Mouse (Mus musculus): ENCODE results near the gene Cdk9. TPM values are rescaled to one million over a fixed set of nuclear protein-coding genes. Genes with fewer than 3 reads are reported as not detected.

Gene Cdk9
- polyA plus RNA-seq, 1 experiment, result 192 TPM

DNA sequence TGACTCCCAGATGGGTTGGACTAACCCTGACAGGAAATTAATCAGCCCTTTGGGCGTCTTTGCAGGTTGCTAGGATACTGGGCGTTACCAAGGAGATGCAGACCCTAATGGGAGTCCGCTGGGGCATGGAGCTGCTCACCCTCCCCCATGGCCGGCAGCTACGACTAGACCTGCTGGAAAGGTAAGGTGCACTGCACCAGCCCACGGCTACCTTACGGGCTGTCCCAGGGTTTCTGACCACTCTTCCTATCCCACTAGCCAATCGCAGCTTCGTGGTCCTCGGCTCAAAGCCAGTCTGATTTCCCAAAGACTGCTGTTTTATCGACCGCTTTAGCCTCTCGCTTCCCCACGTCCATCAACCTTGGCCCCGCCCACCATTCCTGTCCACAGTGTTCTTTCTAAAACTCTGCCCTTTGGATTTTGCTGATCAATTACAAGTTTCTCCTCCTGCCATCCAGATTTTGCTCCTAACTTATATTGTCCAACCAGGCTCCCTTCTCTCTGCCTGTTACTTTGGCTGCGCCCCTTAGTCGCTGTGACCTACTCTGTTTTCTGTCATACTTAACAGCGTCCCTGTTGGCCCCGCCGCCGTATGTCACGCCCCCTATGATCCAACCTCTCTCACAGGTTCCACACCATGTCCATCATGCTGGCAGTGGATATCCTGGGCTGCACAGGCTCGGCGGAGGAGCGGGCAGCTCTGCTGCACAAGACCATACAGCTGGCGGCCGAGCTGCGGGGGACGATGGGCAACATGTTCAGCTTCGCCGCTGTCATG, 38.2 kb upstream of the Cdk9 start:
- no peak overlapping the region for H3K27ac ChIP-seq (ENCODE audit: insufficient read depth, low read depth, low read length)
- TF ChIP-seq CTCF (IDR thresholded peaks at IDR 0.05; ENCODE audit: low read depth, low read length), result no peak
- TF ChIP-seq POLR2A (IDR thresholded peaks at IDR 0.05; ENCODE audit: borderline replicate concordance, low read depth, low read length), result no peak
- H3K4me3 ChIP-seq (ENCODE audit: insufficient read depth, low read length), result no peak overlapping the region
- H3K4me1 ChIP-seq (ENCODE audit: control insufficient read depth, insufficient read depth, low read length), result peaks cover 10% of the 10 kb centered on the region

DNA sequence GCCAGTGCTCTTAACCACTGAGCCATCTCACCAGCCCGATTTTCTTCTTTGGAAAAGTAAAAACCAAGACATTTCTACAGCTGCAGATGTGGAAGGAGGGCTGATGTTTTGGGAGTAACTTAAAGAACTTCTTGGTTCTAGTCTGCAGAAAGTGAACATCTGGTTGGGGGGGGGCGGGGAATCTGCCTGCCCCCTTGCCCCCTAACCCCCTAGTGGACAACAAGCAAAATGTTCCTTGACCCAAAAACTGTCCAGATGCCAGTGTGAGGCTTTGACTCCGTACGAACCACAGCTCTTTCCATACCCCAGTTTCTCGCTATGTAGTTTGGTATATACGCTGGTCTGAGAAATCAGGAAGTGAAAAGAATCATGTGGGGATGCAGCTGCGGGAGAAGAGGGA, 37.3 kb upstream of the Cdk9 start:
- H3K27ac ChIP-seq (ENCODE audit: insufficient read depth, low read depth, low read length), result no peak overlapping the region
- H3K4me3 ChIP-seq (ENCODE audit: insufficient read depth, low read length), result no peak overlapping the region
- TF ChIP-seq POLR2A (IDR thresholded peaks at IDR 0.05; ENCODE audit: borderline replicate concordance, low read depth, low read length) (no peak), CTCF (IDR thresholded peaks at IDR 0.05; ENCODE audit: low read depth, low read length) (no peak)
- peaks cover 11% of the 10 kb centered on the region for H3K4me1 ChIP-seq (ENCODE audit: control insufficient read depth, insufficient read depth, low read length)

DNA sequence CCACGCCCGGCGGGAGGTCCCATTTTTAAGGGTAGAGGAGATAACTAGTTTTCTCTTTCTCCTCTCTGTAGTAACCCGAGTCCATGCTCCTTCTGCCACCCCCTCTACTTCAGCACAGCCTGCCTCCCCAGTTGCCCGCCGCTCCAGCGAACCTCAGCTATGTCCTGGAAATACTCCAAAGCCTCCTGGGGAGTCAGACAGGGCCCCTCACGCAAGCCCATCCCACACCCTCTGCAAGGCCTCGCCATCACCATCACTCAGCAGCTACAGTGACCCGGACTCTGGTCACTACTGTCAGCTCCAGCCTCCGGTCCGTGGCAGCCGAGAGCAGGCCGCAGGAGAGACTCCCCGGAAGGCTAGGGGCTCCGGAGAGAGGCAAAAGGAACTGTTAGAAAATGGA, 36.2 kb upstream of the Cdk9 start:
- no peak overlapping the region for H3K4me3 ChIP-seq (ENCODE audit: insufficient read depth, low read length)
- H3K27ac ChIP-seq (ENCODE audit: insufficient read depth, low read depth, low read length), result no peak overlapping the region
- peaks cover 21% of the 10 kb centered on the region for H3K4me1 ChIP-seq (ENCODE audit: control insufficient read depth, insufficient read depth, low read length)
- no peak for TF ChIP-seq POLR2A (IDR thresholded peaks at IDR 0.05; ENCODE audit: borderline replicate concordance, low read depth, low read length)
- no peak for TF ChIP-seq CTCF (IDR thresholded peaks at IDR 0.05; ENCODE audit: low read depth, low read length)

GRCm38 (mm10) chr2:32744272-32744982, 31.6 kb upstream of the Cdk9 start:
- H3K4me3 ChIP-seq (ENCODE audit: insufficient read depth, low read length), result no peak overlapping the region
- TF ChIP-seq CTCF (IDR thresholded peaks at IDR 0.05; ENCODE audit: low read depth, low read length) (no peak), POLR2A (IDR thresholded peaks at IDR 0.05; ENCODE audit: borderline replicate concordance, low read depth, low read length) (no peak)
- H3K27ac ChIP-seq (ENCODE audit: insufficient read depth, low read depth, low read length), result peak overlapping the region; percentile 10; the same call in 1 of the 2 replicates
- H3K4me1 ChIP-seq (ENCODE audit: control insufficient read depth, insufficient read depth, low read length), result peaks cover 16% of the 10 kb centered on the region

- H3K4me1 ChIP-seq (ENCODE audit: control insufficient read depth, insufficient read depth, low read length), result peaks cover 31% of the 10 kb centered on the region
- no peak overlapping the region for H3K27ac ChIP-seq (ENCODE audit: insufficient read depth, low read depth, low read length)
- H3K4me3 ChIP-seq (ENCODE audit: insufficient read depth, low read length), result no peak overlapping the region
- no peak for TF ChIP-seq CTCF (IDR thresholded peaks at IDR 0.05; ENCODE audit: low read depth, low read length)
- no peak for TF ChIP-seq POLR2A (IDR thresholded peaks at IDR 0.05; ENCODE audit: borderline replicate concordance, low read depth, low read length)
Observed at GRCm38 (mm10) chr2:32742173-32742531, 29.3 kb upstream of the Cdk9 start.

- Histone ChIP-seq H3K27ac (ENCODE audit: insufficient read depth, low read depth, low read length) (no peak overlapping the region), H3K4me3 (ENCODE audit: insufficient read depth, low read length) (no peak overlapping the region), H3K4me1 (ENCODE audit: control insufficient read depth, insufficient read depth, low read length) (peaks cover 35% of the 10 kb centered on the region)
- no peak for TF ChIP-seq CTCF (IDR thresholded peaks at IDR 0.05; ENCODE audit: low read depth, low read length)
- no peak for TF ChIP-seq POLR2A (IDR thresholded peaks at IDR 0.05; ENCODE audit: borderline replicate concordance, low read depth, low read length)
Observed at GRCm38 (mm10) chr2:32741273-32742172, 28.6 kb upstream of the Cdk9 start.

DNA sequence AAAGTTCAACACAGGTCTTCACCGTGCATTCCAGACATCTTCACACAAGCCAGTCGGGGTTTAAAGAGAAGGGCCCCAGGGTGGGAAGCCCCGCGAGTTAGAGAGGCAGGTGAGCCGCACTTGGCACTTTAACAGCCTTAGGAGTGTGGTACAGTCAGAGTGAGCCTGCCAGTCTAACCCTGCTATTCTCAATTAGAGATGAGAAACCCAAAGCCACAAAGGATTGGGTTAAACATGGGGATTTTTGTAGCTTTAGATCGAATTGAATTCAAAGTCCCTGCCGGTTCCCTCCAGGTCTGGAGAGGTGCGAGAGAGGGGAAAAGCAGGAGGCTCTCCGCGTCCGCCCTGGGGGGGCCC, 28.0 kb upstream of the Cdk9 start, which contains the start of gene 6330409D20Rik:
6330409D20Rik (minus strand) TSS at position 101 of the 357 bp plus-strand sequence.
- H3K27ac ChIP-seq (ENCODE audit: insufficient read depth, low read depth, low read length), result no peak within 1 kb of the TSS
- H3K4me3 ChIP-seq (ENCODE audit: insufficient read depth, low read length), result no peak within 1 kb of the TSS
- TF ChIP-seq CTCF (IDR thresholded peaks at IDR 0.05; ENCODE audit: low read depth, low read length), result no peak
- no peak for TF ChIP-seq POLR2A (IDR thresholded peaks at IDR 0.05; ENCODE audit: borderline replicate concordance, low read depth, low read length)
- peaks cover 41% of the 10 kb centered on the region for H3K4me1 ChIP-seq (ENCODE audit: control insufficient read depth, insufficient read depth, low read length)

DNA sequence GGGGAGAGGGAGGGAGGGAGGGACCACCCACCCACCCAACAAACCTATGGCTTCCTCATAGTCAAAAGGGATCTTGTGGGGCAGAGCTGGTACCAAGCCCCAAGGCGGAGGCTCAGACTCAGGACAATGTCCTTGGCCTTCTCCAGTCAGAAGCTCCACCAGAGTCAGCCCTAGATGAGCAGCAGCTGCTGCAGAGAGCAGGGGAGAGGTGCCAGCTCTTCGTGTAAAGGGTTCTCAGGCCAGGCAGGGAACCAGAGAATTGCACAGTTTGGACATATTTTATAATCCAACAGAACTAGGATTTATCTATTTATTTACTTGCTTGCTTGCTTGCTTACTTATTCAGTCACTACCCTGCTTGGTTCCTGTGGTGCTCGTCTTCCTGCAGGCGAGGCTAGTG, 26.4 kb upstream of the Cdk9 start:
- no peak for TF ChIP-seq POLR2A (IDR thresholded peaks at IDR 0.05; ENCODE audit: borderline replicate concordance, low read depth, low read length)
- H3K4me3 ChIP-seq (ENCODE audit: insufficient read depth, low read length), result no peak overlapping the region
- H3K27ac ChIP-seq (ENCODE audit: insufficient read depth, low read depth, low read length), result no peak overlapping the region
- peaks cover 47% of the 10 kb centered on the region for H3K4me1 ChIP-seq (ENCODE audit: control insufficient read depth, insufficient read depth, low read length)

- H3K27ac ChIP-seq (ENCODE audit: insufficient read depth, low read depth, low read length), result peak overlapping the region; percentile 65
Observed at GRCm38 (mm10) chr2:32737008-32737407, 24.1 kb upstream of the Cdk9 start.

More at GRCm38 (mm10) chr2:32737008-32737407, 24.1 kb upstream of the Cdk9 start:
- no peak for TF ChIP-seq POLR2A (IDR thresholded peaks at IDR 0.05; ENCODE audit: borderline replicate concordance, low read depth, low read length)
- TF ChIP-seq CTCF (IDR thresholded peaks at IDR 0.05; ENCODE audit: low read depth, low read length), result no peak
- no peak overlapping the region for H3K4me3 ChIP-seq (ENCODE audit: insufficient read depth, low read length)
- peaks cover 44% of the 10 kb centered on the region for H3K4me1 ChIP-seq (ENCODE audit: control insufficient read depth, insufficient read depth, low read length)
